Mouse (Mus musculus) macrophage (primary cell): ENCODE results near the gene Esrra. TPM values are rescaled to one million over a fixed set of nuclear protein-coding genes. Genes with fewer than 3 reads are reported as not detected.
A peak's percentile ranks its signal among the peaks of the same experiment; 100 is the strongest.

Source experiments
- H3K27ac ChIP-seq: fragments of 350-480 bp; formaldehyde crosslinking; 2 replicates; pipeline ENCODE4 v1.9.0; 2021
- H3K36me3 ChIP-seq: fragments of 350-480 bp; formaldehyde crosslinking; 2 replicates; pipeline ENCODE4 v1.9.0; 2021; ENCODE audit errors: inconsistent target
- H3K4me3 ChIP-seq: fragments of 350-480 bp; formaldehyde crosslinking; 2 replicates; pipeline ENCODE4 v1.9.0; 2021; ENCODE audit errors: inconsistent target
- H3K79me2 ChIP-seq: fragments of 350-480 bp; formaldehyde crosslinking; 2 replicates; pipeline ENCODE4 v1.9.0; 2021; ENCODE audit errors: inconsistent target
- WGBS: methylation state at CpG from one replicate; pipeline ENCODE4 v1.1.7; 2026; ENCODE audit warnings: inconsistent platforms; ENCODE audit not compliant: missing documents; 5-methylcytosine and 5-hydroxymethylcytosine counted together
- polyA plus RNA-seq: library from polyadenylated mRNA; stranded (reverse); fragments of 250-400 nt; gene quantifications from 3 replicates; pipeline ENCODE4 v1.2.4, GENCODE M21; 2018; ENCODE audit warnings: inconsistent platforms
- total RNA-seq, 78 experiments: library from RNA; depleted of rRNA; stranded (reverse); fragments of 250-400 nt; gene quantifications; 1 replicate in 9 of 78; 2 replicates in 24 of 78; 3 replicates in 43 of 78; 4 replicates in 2 of 78; pipeline ENCODE4 v1.2.4; 2018; ENCODE audit warnings: inconsistent platforms in 56 of 78

The Esrra gene
- total RNA-seq (2018; cell fraction: chromatin; rRNA removed): 100 to 1,000 TPM in 19 of 26 experiments, 10 to 100 TPM in 7; 69.4 to 227 (median 145) TPM
- 10 to 100 TPM; 19.1 to 43.0 (median 29.9) TPM for total RNA-seq (2018; cell fraction: cytosol; rRNA removed)
- 100 to 1,000 TPM in 3 of 26 experiments, 10 to 100 TPM in 23; 55.8 to 110 (median 84.3) TPM for total RNA-seq (2018; cell fraction: nucleus; rRNA removed)
- polyA plus RNA-seq: 11.0 to 32.7 TPM (median 31.3 TPM) in 3 replicates

DNA sequence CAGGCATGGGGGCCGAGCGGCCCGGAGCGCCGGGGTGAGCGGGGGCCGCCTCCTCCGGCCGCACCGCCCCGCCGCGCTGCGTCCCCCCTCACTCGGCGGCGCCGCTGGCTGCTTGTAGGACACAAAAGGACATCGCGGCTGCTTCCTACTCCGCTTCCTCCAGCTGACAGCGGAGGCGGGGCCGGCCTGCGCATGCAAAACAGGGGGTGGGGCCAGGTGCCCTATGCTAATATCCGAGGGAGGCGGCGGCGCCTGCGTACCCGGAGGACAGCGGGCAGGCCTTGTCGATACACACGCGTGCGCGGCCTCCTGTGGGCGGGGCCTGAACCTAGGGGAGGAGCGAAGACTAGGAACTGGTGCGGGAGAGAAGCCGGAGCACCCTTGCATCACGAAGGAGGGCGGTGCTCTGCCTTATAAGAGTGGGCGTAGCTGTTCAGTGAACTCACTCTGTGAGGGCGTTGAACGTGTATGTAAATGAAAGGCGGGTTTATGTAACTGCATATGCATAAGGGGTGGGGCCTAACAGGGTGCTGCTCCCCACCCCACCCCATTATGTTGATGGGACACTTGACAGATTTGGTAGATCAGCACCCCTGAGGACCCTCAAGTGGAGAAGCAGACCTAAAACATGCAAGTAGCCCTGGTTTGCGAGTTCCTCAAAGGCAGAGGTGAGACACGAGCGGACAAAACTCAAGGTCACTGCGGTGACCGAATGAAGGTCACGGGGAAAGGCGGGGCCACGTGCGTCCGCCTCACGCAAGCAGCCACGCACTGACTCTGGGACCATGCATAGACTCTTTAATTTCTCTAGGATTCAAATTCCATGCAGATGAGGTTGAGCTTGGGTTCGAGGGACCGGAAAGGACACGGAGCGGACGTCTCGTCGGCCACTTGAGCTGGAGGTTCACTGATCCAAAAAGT lies at the start of gene Esrra:
TSS of gene Esrra (minus strand) at position 167 of the 921 bp plus-strand sequence.
- Histone ChIP-seq H3K36me3 (peaks cover 11% of the 10 kb centered on the region; the same call in 1 of the 2 replicates), H3K4me3 (peak within 1 kb of the TSS; percentile 85), H3K79me2 (peaks cover 44% of the 10 kb centered on the region), H3K27ac (peak within 1 kb of the TSS; percentile 83)
- under 1% methylated on average over 66 of the region's 66 CpGs for WGBS

DNA sequence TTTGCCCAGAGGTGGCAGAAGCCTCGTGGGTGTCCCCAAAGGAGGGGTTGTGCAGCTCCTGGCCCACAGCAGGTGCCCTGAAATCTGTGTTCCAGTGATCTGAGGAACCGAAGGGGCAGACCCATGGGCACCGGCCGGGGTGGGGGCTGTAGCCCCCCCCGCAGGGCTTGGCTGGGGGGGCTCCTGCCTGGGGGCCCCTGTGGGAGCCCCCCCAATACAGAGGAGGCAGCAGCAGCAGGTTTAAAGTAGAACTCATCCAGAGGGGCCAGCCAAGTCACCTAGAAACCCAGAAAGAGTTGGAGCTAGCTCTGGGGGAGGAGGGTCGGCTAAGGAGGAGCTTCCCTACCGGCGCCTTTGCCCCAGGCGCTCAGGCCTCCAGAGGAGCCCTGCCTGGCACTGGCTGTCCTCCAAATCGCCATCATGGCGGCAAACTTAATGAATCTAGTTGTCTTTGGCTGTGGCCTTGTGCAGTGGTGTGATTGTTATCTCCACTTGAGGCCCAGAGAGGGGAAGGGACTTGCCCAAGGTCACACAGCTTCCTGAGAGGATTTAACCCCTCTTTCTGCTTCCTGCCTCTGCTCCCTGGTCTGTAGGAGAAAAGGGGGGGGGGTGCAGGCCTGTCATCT lies 49.0 kb upstream of the Esrra start:
- 48% methylated on average over 7 of the region's 11 CpGs for WGBS
- Histone ChIP-seq H3K27ac (no peak overlapping the region), H3K4me3 (no peak overlapping the region), H3K36me3 (peaks cover 12% of the 10 kb centered on the region), H3K79me2 (peaks cover 23% of the 10 kb centered on the region)

DNA sequence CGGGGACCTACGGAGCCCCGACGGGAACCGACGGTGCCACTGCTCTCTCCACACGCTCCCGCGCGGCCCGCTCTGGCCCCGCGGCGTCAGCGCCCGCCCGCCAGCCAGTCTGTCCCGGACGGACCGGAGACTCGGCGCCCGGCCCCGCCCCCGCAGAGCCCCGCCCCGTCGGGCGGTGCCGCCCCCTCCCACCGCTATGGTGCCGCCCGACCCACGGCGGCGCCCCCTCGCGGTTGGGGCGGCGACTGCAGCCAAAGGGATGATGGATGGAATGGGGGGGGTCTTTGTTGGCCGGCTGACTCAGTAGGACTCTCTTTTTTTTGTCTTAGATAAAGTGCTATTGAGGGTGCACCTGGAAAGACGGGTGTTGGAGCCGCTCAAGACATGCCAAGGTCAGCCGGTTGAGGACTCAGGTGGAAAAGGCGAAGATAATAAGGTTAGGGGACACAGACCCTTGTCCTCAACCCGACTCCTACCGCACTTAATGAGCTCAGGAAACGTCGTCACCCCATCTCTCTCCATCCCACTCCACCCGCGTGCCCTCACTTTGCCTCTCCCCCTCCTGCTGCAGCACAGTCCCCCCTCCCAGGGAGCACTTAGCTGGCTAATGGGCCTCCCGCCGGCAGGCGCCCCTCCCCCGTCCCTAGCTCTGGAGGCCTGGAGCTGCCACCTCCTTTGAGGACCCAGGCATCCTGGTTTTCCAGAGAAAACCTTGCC lies 48.2 kb upstream of the Esrra start:
- WGBS: 4% methylated on average over 37 of the region's 55 CpGs
- Histone ChIP-seq H3K27ac (no peak overlapping the region), H3K79me2 (peaks cover 20% of the 10 kb centered on the region; the same call in 1 of the 2 replicates), H3K4me3 (peak overlapping the region; percentile 57; the same call in 1 of the 2 replicates), H3K36me3 (peaks cover 20% of the 10 kb centered on the region)

DNA sequence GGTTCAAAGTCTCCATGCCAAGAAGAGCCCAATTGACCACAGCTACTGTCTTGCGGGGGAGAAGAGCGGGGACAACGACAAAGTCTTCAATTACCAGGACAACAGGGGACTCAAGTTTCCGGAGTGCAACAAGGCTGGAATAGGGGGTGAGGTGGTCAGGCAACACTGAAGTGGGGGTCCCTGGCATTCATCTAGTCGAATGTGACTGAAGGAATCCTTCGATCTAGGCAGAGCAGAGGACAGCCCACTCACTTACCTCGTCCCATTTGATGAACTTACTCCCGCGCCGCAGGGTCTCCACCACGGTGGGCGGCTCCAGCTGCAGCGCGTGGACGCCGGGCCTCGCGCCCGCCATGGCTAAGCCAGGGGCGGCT lies 47.7 kb upstream of the Esrra start:
- peaks cover 20% of the 10 kb centered on the region; the same call in 1 of the 2 replicates for H3K79me2 ChIP-seq
- H3K36me3 ChIP-seq: peaks cover 25% of the 10 kb centered on the region
- peak overlapping the region; percentile 3; the same call in 1 of the 2 replicates for H3K27ac ChIP-seq
- H3K4me3 ChIP-seq: peak overlapping the region; percentile 57
- WGBS: under 1% methylated on average over 20 of the region's 20 CpGs

DNA sequence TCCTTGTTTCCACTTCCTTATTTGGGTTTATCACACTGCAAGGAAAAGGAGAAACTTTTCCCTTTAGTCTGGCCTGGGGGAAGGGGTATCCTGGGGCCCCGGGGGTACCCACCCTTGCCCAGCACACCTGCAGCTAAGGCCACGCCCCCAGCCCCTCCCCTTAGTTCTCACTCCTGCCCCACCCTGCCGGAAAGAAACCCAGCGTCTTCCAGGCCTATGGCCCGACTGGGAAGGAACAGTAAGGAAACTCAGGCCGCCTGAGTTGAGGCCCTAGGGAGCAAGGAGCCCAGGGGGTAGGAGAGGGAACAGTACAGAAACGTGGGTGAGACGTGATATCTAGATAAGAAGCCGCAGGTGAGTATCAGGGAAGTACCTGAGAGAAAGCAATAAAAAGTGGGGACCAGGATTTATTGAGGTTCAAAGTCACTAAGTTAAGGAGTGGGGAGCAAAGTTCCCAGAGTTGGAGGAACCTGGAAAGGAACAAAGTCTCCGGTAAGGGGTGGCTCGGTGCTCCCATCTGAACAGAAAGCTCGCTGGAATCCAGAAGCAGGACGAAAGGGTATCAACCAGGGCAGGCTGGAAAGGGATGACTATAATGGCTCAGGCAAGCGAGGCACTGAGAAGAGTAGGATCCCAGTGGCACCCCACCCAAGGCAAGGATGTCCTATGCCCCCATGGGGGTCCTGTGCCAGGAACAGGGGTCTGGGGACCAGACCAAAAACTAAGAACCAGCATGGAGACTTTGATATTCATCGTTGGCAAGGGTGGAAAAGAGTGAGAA lies 47.1 kb upstream of the Esrra start:
- WGBS: 6% methylated on average over 15 of the region's 15 CpGs
- Histone ChIP-seq H3K4me3 (peak overlapping the region; percentile 57), H3K36me3 (peaks cover 31% of the 10 kb centered on the region), H3K27ac (peak overlapping the region; percentile 3; the same call in 1 of the 2 replicates), H3K79me2 (peaks cover 20% of the 10 kb centered on the region; the same call in 1 of the 2 replicates)

- Histone ChIP-seq H3K4me3 (no peak overlapping the region), H3K27ac (no peak overlapping the region), H3K36me3 (peaks cover 66% of the 10 kb centered on the region), H3K79me2 (no peaks in the 10 kb centered on the region)
- WGBS: 95% methylated on average over 6 of the region's 10 CpGs
Measured at GRCm38 (mm10) chr19:6956461-6956860, 34.8 kb upstream of the Esrra start.

DNA sequence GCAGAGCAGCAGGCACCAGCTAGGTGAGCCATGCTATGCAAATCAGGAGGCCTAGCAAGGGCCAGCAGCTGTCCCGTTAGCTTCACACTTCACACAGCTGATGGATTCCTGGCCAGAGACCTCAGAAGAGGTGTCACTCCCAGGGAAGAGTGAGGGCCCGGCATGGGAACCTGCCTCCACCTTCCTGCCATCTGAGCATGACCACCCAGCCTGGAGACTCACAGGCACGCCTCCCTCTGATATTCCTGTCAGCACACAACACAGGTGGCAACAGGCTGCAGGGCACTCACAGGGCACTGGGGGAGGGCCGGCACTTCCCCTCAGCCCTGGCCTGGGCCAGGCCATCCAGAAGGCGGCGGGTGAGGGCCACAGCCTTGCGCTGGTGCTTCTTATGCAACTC lies 33.8 kb upstream of the Esrra start:
- Histone ChIP-seq H3K36me3 (peaks cover 62% of the 10 kb centered on the region), H3K79me2 (no peaks in the 10 kb centered on the region), H3K4me3 (no peak overlapping the region), H3K27ac (no peak overlapping the region)
- WGBS: 93% methylated on average over 7 of the region's 7 CpGs

DNA sequence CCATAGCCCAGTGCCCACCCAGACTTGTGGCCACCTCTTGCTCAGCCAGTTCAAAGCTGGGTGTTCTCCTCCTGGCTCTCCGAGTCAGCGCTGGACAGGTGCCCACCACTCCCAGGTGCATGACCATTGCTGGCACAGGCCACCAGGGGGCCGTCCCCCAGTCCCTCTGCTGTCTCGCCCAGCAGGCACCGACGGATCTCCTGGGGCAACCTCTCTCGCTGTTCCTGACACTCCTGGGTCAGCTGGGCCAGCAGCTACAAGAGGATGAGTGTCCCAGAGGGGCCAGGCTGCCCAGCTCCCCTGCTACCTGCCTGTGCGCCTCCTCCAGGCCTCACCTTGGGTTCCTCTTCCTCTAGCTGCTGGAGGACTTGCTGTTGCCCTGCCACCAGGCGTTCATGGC lies 32.4 kb upstream of the Esrra start:
- Histone ChIP-seq H3K27ac (no peak overlapping the region), H3K36me3 (peaks cover 48% of the 10 kb centered on the region), H3K4me3 (no peak overlapping the region), H3K79me2 (no peaks in the 10 kb centered on the region; the same call in 1 of the 2 replicates)
- WGBS: 76% methylated on average over 8 of the region's 9 CpGs

GRCm38 (mm10) chr19:6952712-6953037 lies 31.1 kb upstream of the Esrra start:
- peaks cover 34% of the 10 kb centered on the region for H3K36me3 ChIP-seq
- H3K27ac ChIP-seq: peak overlapping the region; percentile 92

GRCm38 (mm10) chr19:6951994-6952711 lies 30.5 kb upstream of the Esrra start:
- Histone ChIP-seq H3K79me2 (no peaks in the 10 kb centered on the region; the same call in 1 of the 2 replicates), H3K4me3 (peak overlapping the region; percentile 71), H3K27ac (peak overlapping the region; percentile 92), H3K36me3 (peaks cover 29% of the 10 kb centered on the region)
- WGBS: 5% methylated on average over 31 of the region's 31 CpGs

More at GRCm38 (mm10) chr19:6952712-6953037, 31.1 kb upstream of the Esrra start:
- 15% methylated on average over 3 of the region's 3 CpGs for WGBS
- H3K4me3 ChIP-seq: peak overlapping the region; percentile 71
- no peaks in the 10 kb centered on the region; the same call in 1 of the 2 replicates for H3K79me2 ChIP-seq

DNA sequence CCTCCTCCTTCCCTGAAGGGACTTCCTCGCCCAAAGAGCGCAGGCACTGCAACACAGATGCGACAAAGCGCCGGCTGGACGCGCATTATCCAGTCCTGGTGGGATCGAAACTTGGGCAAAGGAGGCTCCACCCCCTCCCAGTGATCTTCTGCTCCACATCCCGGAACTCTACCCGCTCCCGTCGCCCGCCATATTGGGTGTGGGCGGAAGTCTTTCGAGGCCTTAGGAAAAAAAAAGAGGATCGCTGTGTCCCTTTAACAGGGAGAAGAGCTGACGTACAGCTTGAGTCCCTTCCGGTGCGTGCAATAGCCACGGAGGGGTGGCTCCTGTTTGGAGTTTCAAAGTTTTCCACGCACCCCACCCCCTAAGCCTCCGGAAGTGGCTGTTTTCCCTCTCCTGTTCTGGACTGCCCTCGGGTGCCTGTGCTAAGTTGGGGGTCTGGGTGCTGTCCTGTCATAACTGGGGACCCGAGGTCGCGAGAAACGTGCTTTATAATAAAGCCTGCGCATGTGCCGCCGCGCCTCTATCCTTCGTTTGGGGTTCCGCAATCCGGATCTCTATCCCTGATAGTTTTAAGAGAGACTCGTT lies 29.9 kb upstream of the Esrra start:
- peak overlapping the region; percentile 92 for H3K27ac ChIP-seq
- no peaks in the 10 kb centered on the region; the same call in 1 of the 2 replicates for H3K79me2 ChIP-seq
- WGBS: under 1% methylated on average over 35 of the region's 35 CpGs
- H3K4me3 ChIP-seq: peak overlapping the region; percentile 71
- H3K36me3 ChIP-seq: peaks cover 22% of the 10 kb centered on the region

DNA sequence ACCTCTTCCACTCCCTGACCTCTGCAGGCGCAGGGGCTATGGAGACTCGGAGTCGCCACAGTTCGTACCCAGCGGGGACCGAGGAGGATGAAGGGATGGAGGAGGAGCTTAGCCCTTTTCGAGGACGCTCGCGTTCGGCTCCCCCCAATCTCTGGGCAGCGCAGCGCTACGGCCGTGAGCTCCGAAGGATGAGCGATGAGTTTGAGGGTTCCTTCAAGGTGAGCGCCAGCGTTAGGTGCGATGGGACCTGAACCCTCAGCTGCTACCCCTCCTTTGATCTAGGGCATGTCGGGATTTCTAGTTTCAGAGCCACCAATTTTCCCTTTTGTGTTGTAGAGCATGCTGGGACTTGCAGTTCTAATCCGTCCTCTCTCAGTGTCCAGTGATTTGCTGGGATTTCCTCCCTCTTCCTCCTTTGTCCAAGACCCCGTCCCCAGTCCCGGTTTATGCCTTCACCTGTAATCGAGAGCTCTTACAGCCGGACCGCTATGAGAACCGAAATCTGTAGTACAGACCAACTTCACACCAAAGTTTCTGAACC lies 29.1 kb upstream of the Esrra start:
- peak overlapping the region; percentile 71 for H3K4me3 ChIP-seq
- WGBS: under 1% methylated on average over 28 of the region's 28 CpGs
- peak overlapping the region; percentile 92 for H3K27ac ChIP-seq
- H3K36me3 ChIP-seq: peaks cover 16% of the 10 kb centered on the region
- no peaks in the 10 kb centered on the region; the same call in 1 of the 2 replicates for H3K79me2 ChIP-seq
